Mouse (Mus musculus): ENCODE measurements around the gene Fuom. TPM values are rescaled to one million over a fixed set of nuclear protein-coding genes. Genes with fewer than 3 reads are reported as not detected.

The Fuom gene
- polyA plus RNA-seq, 1 experiment from 2014 or later: 38.7 TPM

DNA sequence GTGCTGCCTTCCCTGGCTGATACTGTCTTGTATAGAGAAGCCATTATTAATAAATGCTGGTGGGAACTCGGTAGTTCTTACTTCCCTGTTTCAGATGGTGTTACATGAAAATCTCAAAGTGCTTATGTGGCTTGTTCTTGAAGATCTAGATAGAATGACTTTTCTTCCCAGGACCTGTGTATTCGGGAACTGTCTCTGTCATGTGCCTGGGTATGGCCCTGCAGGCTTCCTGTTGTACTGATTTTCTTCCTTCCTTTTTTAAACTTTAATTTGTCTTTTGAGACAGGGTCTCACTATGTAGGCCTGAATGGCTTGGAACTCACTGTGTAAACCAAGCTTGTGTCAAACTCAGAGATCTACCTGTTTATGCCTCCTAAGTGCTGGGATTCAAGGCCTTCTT lies 25.7 kb upstream of the Fuom start:
- Histone ChIP-seq H3K4me2 (ENCODE audit: low read depth, low read length) (no peak overlapping the region), H3K27me3 (ENCODE audit: control insufficient read depth, insufficient read depth, low read length) (no peaks in the 10 kb centered on the region), H3K9ac (ENCODE audit: low read length) (no peak overlapping the region), H3K27ac (ENCODE audit: low read length) (no peak overlapping the region), H3K4me3 (replicated peaks; ENCODE audit: low read length) (no peak overlapping the region), H3K36me3 (ENCODE audit: control insufficient read depth, insufficient read depth, low read length) (0 out of 2 replicates have a peak, but pooled peaks cover 8% of the 10 kb centered on the region), H3K4me1 (ENCODE audit: control insufficient read depth, insufficient read depth, low read length) (peaks cover 5% of the 10 kb centered on the region; the same call in 1 of the 2 replicates), H3K9me3 (replicated peaks; ENCODE audit: control insufficient read depth, low read length) (no peaks in the 10 kb centered on the region)
- 84% methylated on average over 2 of the region's 2 CpGs for WGBS
- ATAC-seq (ENCODE audit: insufficient read depth, low FRiP score): no peak

DNA sequence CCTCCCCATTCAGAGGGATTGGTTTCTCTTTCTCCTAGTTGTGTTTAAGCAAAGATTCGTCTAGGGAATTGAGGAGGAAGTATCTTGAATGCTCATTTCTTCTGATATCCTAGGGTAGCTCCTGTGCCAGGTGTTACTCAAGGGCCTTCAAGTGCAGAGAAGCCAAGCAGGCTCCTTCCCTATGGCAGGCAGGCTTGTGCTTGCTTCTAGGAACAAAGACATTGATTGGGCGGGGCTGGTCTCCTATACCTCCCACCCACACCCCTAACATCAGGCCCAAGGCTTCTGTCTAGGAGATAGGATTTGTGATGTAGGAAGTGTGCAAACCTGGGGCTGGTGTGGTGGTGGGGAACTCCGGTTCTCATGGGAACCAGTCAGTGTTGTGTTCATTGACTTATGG lies 24.7 kb upstream of the Fuom start:
- Histone ChIP-seq H3K36me3 (ENCODE audit: control insufficient read depth, insufficient read depth, low read length) (0 out of 2 replicates have a peak, but pooled peaks cover 8% of the 10 kb centered on the region), H3K4me1 (ENCODE audit: control insufficient read depth, insufficient read depth, low read length) (peaks cover 5% of the 10 kb centered on the region; the same call in 1 of the 2 replicates), H3K27me3 (ENCODE audit: control insufficient read depth, insufficient read depth, low read length) (no peaks in the 10 kb centered on the region), H3K9ac (ENCODE audit: low read length) (peak overlapping the region; percentile 58), H3K27ac (ENCODE audit: low read length) (peak overlapping the region; percentile 63), H3K4me3 (replicated peaks; ENCODE audit: low read length) (peak overlapping the region; percentile 24), H3K4me2 (ENCODE audit: low read depth, low read length) (peak overlapping the region; percentile 45), H3K9me3 (replicated peaks; ENCODE audit: control insufficient read depth, low read length) (no peaks in the 10 kb centered on the region)
- ATAC-seq (ENCODE audit: insufficient read depth, low FRiP score): no peak
- 75% methylated on average over 3 of the region's 3 CpGs for WGBS

DNA sequence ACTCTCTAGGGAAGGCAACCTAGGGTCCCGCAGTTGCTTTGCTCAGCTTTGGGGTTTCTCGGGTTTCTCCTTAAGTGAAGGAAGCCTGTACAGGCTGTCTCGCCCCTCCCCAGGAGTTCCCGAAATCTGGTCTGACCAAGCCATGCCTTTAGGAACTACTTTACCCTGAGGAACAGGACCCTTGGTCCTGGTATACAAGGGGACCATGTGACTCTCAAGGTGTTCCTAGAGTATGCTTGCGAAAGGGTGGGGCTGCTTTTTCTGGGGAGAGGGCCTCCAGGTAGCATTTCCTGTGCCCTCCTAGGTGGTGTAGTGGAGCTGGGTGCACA lies 23.7 kb upstream of the Fuom start:
- no peak for ATAC-seq (ENCODE audit: insufficient read depth, low FRiP score)
- 5% methylated on average over 5 of the region's 5 CpGs for WGBS

DNA sequence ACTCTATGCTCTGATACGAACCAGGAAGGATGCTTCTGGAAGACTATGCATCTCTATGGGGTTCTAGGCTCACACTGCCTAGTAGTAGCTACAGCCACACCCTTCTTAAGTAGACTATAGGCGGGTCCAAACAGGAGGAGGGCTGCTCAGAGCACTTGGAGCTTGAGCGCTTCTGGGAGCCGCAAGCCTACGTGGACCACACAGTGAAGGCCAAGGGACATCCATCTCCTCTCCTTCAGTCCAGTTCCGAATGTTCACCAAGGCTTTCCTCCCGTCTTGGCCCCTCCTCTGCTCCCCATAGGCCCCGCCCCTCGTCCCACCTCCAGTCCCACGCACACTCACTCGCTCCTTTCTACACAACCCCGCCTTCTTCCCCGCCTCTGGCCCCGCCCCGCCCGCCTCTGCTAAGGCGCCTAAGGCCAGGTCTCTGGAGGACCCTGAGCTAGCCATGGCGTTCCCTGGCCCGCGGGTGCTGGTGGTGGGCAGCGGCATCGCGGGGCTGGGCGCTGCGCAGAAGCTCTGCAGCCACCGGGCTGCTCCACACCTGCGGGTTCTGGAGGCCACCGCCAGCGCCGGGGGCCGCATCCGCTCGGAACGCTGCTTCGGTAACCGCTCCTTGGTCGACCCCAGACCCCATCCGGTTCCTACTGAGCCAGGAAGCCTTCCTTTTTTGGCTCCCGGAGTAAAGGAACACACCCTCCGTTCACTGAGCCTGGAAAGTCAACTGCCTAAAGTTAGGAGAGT lies 23.2 kb upstream of the Fuom start:
- Histone ChIP-seq H3K4me2 (ENCODE audit: low read depth, low read length) (peak overlapping the region; percentile 87), H3K4me3 (replicated peaks; ENCODE audit: low read length) (peak overlapping the region; percentile 84), H3K27me3 (ENCODE audit: control insufficient read depth, insufficient read depth, low read length) (no peaks in the 10 kb centered on the region), H3K4me1 (ENCODE audit: control insufficient read depth, insufficient read depth, low read length) (peaks cover 5% of the 10 kb centered on the region; the same call in 1 of the 2 replicates), H3K27ac (ENCODE audit: low read length) (peak overlapping the region; percentile 71; the same call in 1 of the 2 replicates), H3K9me3 (replicated peaks; ENCODE audit: control insufficient read depth, low read length) (no peaks in the 10 kb centered on the region), H3K9ac (ENCODE audit: low read length) (peak overlapping the region; percentile 94), H3K36me3 (ENCODE audit: control insufficient read depth, insufficient read depth, low read length) (0 out of 2 replicates have a peak, but pooled peaks cover 8% of the 10 kb centered on the region)
- WGBS: 1% methylated on average over 40 of the region's 40 CpGs
- peak; percentile 97 for ATAC-seq (ENCODE audit: insufficient read depth, low FRiP score)

More for the DNA sequence above, 23.7 kb upstream of the Fuom start:
- Histone ChIP-seq H3K4me2 (ENCODE audit: low read depth, low read length) (peak overlapping the region; percentile 87), H3K9ac (ENCODE audit: low read length) (peak overlapping the region; percentile 94), H3K4me3 (replicated peaks; ENCODE audit: low read length) (peak overlapping the region; percentile 84), H3K9me3 (replicated peaks; ENCODE audit: control insufficient read depth, low read length) (no peaks in the 10 kb centered on the region), H3K27me3 (ENCODE audit: control insufficient read depth, insufficient read depth, low read length) (no peaks in the 10 kb centered on the region), H3K36me3 (ENCODE audit: control insufficient read depth, insufficient read depth, low read length) (0 out of 2 replicates have a peak, but pooled peaks cover 8% of the 10 kb centered on the region), H3K4me1 (ENCODE audit: control insufficient read depth, insufficient read depth, low read length) (peaks cover 5% of the 10 kb centered on the region; the same call in 1 of the 2 replicates), H3K27ac (ENCODE audit: low read length) (peak overlapping the region; percentile 71; the same call in 1 of the 2 replicates)

DNA sequence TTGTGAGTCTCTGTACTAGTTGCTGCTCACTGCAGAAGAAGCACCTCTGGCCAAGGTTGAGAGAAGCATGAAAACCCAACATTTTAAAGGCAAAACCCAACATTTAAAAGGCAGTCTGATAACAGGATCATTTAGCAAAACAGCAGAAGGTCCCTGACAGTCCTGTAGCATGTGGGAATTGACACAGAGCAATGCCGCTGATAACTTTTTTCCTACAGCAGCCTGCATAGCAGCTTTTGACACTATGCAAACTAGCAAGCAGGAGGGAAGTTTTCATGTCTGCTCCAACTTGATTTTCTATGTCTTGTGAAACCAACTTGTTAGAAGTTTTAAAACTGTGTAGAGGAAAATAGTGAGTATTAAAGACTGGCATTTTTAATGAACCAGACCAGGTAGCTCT lies 22.1 kb upstream of the Fuom start:
- H3K4me2 ChIP-seq (ENCODE audit: low read depth, low read length): no peak overlapping the region
- WGBS: 83% methylated on average over 1 of the region's 1 CpGs
- 0 out of 2 replicates have a peak, but pooled peaks cover 1% of the 10 kb centered on the region for H3K36me3 ChIP-seq (ENCODE audit: control insufficient read depth, insufficient read depth, low read length)
- no peak overlapping the region for H3K4me3 ChIP-seq (replicated peaks; ENCODE audit: low read length)
- no peak for ATAC-seq (ENCODE audit: insufficient read depth, low FRiP score)
- H3K9me3 ChIP-seq (replicated peaks; ENCODE audit: control insufficient read depth, low read length): no peaks in the 10 kb centered on the region
- H3K9ac ChIP-seq (ENCODE audit: low read length): no peak overlapping the region
- H3K4me1 ChIP-seq (ENCODE audit: control insufficient read depth, insufficient read depth, low read length): peaks cover 5% of the 10 kb centered on the region; the same call in 1 of the 2 replicates
- no peak overlapping the region for H3K27ac ChIP-seq (ENCODE audit: low read length)
- no peaks in the 10 kb centered on the region for H3K27me3 ChIP-seq (ENCODE audit: control insufficient read depth, insufficient read depth, low read length)

DNA sequence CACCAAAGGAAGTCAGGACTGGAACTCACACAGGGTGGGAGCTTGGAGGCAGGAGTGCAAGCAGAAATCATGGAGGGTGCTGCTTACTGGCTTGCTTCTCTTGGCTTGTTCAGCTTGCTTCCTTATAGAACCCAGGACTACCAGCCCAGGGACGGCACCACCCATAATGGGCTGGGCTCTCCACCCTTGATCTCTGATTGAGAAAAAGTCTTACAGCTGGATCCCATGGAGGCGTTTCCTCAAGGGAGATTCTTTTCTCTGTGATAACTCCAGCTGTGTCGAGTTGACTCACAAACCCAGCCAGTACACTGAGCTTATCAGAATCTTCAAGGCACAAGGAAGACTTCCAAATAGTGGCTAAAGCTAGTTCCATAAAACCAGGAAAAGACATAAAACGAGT lies 20.5 kb upstream of the Fuom start:
- 30% methylated on average over 4 of the region's 4 CpGs for WGBS
- Histone ChIP-seq H3K9me3 (replicated peaks; ENCODE audit: control insufficient read depth, low read length) (no peaks in the 10 kb centered on the region), H3K4me3 (replicated peaks; ENCODE audit: low read length) (no peak overlapping the region), H3K27ac (ENCODE audit: low read length) (no peak overlapping the region), H3K4me2 (ENCODE audit: low read depth, low read length) (no peak overlapping the region), H3K9ac (ENCODE audit: low read length) (no peak overlapping the region), H3K36me3 (ENCODE audit: control insufficient read depth, insufficient read depth, low read length) (no peaks in the 10 kb centered on the region), H3K4me1 (ENCODE audit: control insufficient read depth, insufficient read depth, low read length) (peaks cover 5% of the 10 kb centered on the region; the same call in 1 of the 2 replicates), H3K27me3 (ENCODE audit: control insufficient read depth, insufficient read depth, low read length) (no peaks in the 10 kb centered on the region)
- no peak for ATAC-seq (ENCODE audit: insufficient read depth, low FRiP score)

DNA sequence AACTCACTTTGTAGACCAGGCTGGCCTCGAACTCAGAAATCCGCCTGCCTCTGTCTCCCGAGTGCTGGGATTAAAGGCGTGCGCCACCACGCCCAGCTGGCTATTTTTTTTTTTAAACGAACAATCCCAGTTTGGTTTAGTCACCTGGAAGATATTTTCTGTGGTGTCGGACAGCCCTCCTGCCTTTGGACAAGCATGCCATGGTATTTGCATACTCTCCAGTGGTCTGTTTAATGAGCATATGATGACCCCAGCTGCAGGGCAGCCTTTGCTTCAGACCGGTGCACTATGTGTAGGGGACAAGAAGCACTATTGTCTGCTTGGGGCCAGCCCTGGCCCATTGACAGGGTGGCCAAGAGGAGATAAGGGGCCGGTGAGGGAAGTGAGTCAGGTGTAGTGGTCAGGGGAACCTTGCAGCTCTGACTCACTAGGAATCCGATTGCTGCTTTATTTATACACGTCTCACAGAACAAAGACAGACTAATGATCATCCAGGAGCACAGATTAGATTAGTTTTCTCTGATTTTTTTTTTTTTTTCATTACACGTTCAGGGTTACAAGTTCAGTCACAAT lies 19.2 kb upstream of the Fuom start:
- no peak overlapping the region for H3K27ac ChIP-seq (ENCODE audit: low read length)
- WGBS: 58% methylated on average over 13 of the region's 13 CpGs

DNA sequence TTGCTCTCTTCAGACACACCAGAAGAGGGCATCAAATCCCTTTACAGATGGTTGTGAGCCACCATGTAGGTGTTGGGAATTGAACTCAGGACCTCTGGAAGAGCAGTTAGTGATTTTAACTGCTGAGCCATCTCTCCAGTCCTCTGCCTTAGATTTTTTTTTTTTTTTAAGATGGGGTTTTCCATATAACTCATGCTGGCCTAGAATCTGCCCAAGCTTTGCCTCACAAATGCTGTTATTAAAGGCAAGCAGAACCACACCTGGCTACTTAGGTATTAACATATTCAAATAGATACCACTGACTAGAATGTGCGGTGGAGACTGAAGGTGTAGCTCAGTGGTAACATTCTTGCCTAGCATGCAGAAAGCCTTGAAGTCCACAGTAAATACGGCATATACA lies 18.2 kb upstream of the Fuom start:
- Histone ChIP-seq H3K4me3 (replicated peaks; ENCODE audit: low read length) (no peak overlapping the region), H3K4me2 (ENCODE audit: low read depth, low read length) (no peak overlapping the region), H3K9me3 (replicated peaks; ENCODE audit: control insufficient read depth, low read length) (no peaks in the 10 kb centered on the region), H3K27me3 (ENCODE audit: control insufficient read depth, insufficient read depth, low read length) (no peaks in the 10 kb centered on the region), H3K36me3 (ENCODE audit: control insufficient read depth, insufficient read depth, low read length) (no peaks in the 10 kb centered on the region), H3K9ac (ENCODE audit: low read length) (no peak overlapping the region), H3K4me1 (ENCODE audit: control insufficient read depth, insufficient read depth, low read length) (peaks cover 3% of the 10 kb centered on the region; the same call in 1 of the 2 replicates), H3K27ac (ENCODE audit: low read length) (no peak overlapping the region)
- no peak for ATAC-seq (ENCODE audit: insufficient read depth, low FRiP score)
- 90% methylated on average over 2 of the region's 2 CpGs for WGBS

More for the DNA sequence above, 19.2 kb upstream of the Fuom start:
- no peaks in the 10 kb centered on the region for H3K9me3 ChIP-seq (replicated peaks; ENCODE audit: control insufficient read depth, low read length)
- H3K4me1 ChIP-seq (ENCODE audit: control insufficient read depth, insufficient read depth, low read length): peaks cover 3% of the 10 kb centered on the region; the same call in 1 of the 2 replicates
- ATAC-seq (ENCODE audit: insufficient read depth, low FRiP score): peak; percentile 57
- H3K4me2 ChIP-seq (ENCODE audit: low read depth, low read length): no peak overlapping the region
- H3K4me3 ChIP-seq (replicated peaks; ENCODE audit: low read length): no peak overlapping the region
- H3K36me3 ChIP-seq (ENCODE audit: control insufficient read depth, insufficient read depth, low read length): no peaks in the 10 kb centered on the region
- no peak overlapping the region for H3K9ac ChIP-seq (ENCODE audit: low read length)
- no peaks in the 10 kb centered on the region for H3K27me3 ChIP-seq (ENCODE audit: control insufficient read depth, insufficient read depth, low read length)
